Comparison of ENCODE assay signal across 10 mouse cellular contexts in genomic region chr9:109798051-109798450, GRCm38 (mm10). TPM values are rescaled to one million over a fixed set of nuclear protein-coding genes. Genes with fewer than 3 reads are reported as not detected.
DNase-seq lines count a peak whose midpoint lies in the region; ATAC-seq and TF ChIP-seq lines count a peak whose summit lies in the region.
"Had no signal": no experiment of that assay in that cellular context is flagged by ENCODE, and none has a peak within 500 bp of the region (broad histone marks: within the 10 kb centered on the region; RNA-seq: fewer than 3 reads in every experiment).

No protein-coding gene starts in this region.

- WGBS in hindbrain, embryonic 11.5 days, result 100% methylated on average over 1 of the region's 1 CpGs
- 91% methylated on average over 1 of the region's 1 CpGs for WGBS in hindbrain, embryonic 12.5 days

- intact Hi-C loops in left cerebral cortex, postnatal 25 days (cut with DNase I), result no loop called here
- intact Hi-C loops in gastrocnemius, postnatal 36 days (cut with DNase I), result no loop called here

- no peaks in the 10 kb centered on the region for H3K36me3 ChIP-seq in hindbrain, embryonic 11.5 days (ENCODE audit: control insufficient read depth, insufficient read depth, low read length)
- H3K36me3 ChIP-seq in hindbrain, embryonic 12.5 days, result no peaks in the 10 kb centered on the region
- H3K36me3 ChIP-seq in testis, adult 2 months (ENCODE audit: control insufficient read depth, insufficient read depth, low read length), result no peaks in the 10 kb centered on the region
- H3K36me3 ChIP-seq: embryonic facial prominence, embryonic 13.5 days; limb, embryonic 12.5 days had no signal

- peak; percentile 40 for DNase-seq in hindbrain, embryonic 11.5 days (ENCODE audit: low spot score)
- no peak for DNase-seq in testis, postnatal 14 days (ENCODE audit: low spot score)
- peak; percentile 26 for DNase-seq in adrenal gland, postnatal 25 days
- peak; percentile 3 to 11 for DNase-seq in left cerebral cortex, postnatal 25 days (ENCODE audit: low spot score in 2 of 2)
- DNase-seq in gastrocnemius, postnatal 4 days (ENCODE audit: low spot score in 2 of 2), result no peak
- no peak for DNase-seq in gastrocnemius, postnatal 36 days

- peak; percentile 35; the same call in 1 of the 2 replicates for TF ChIP-seq CTCF in testis, adult 2 months (IDR thresholded peaks at IDR 0.05; ENCODE audit: control insufficient read depth, insufficient read depth, insufficient replicate concordance, low read depth, low read length)

- no peak for ATAC-seq in hindbrain, embryonic 11.5 days (ENCODE audit: low FRiP score)
- no peak for ATAC-seq in hindbrain, embryonic 12.5 days (ENCODE audit: low FRiP score)

- H3K27me3 ChIP-seq in hindbrain, embryonic 11.5 days (ENCODE audit: control insufficient read depth, insufficient read depth, low read length), result no peaks in the 10 kb centered on the region
- no peaks in the 10 kb centered on the region for H3K27me3 ChIP-seq in hindbrain, embryonic 12.5 days
- no peaks in the 10 kb centered on the region for H3K27me3 ChIP-seq in testis, adult 2 months (ENCODE audit: control insufficient read depth, insufficient read depth, low read length)
- H3K27me3 ChIP-seq: embryonic facial prominence, embryonic 13.5 days; limb, embryonic 12.5 days had no signal

- no peaks in the 10 kb centered on the region for H3K4me1 ChIP-seq in hindbrain, embryonic 11.5 days (replicated peaks; ENCODE audit: control insufficient read depth, insufficient read depth, low read length)
- H3K4me1 ChIP-seq in hindbrain, embryonic 12.5 days, result no peaks in the 10 kb centered on the region
- no peaks in the 10 kb centered on the region for H3K4me1 ChIP-seq in testis, adult 2 months (ENCODE audit: control insufficient read depth, insufficient read depth, low read length)
- H3K4me1 ChIP-seq: embryonic facial prominence, embryonic 13.5 days; limb, embryonic 12.5 days had no signal

- no peak for TF ChIP-seq POLR2A in testis, adult 2 months (IDR thresholded peaks at IDR 0.05; ENCODE audit: control insufficient read depth, low read depth, low read length)

- no peak overlapping the region for H3K4me2 ChIP-seq in hindbrain, embryonic 11.5 days (replicated peaks; ENCODE audit: low read depth, low read length)
- H3K4me2 ChIP-seq in hindbrain, embryonic 12.5 days (replicated peaks), result no peak overlapping the region
- H3K4me2 ChIP-seq: embryonic facial prominence, embryonic 13.5 days; limb, embryonic 12.5 days had no signal

- H3K4me3 ChIP-seq in hindbrain, embryonic 11.5 days (ENCODE audit: low read depth, low read length), result no peak overlapping the region
- H3K4me3 ChIP-seq in hindbrain, embryonic 12.5 days, result no peak overlapping the region
- H3K4me3 ChIP-seq in testis, adult 2 months (ENCODE audit: control insufficient read depth, low read depth, low read length), result no peak overlapping the region
- H3K4me3 ChIP-seq: embryonic facial prominence, embryonic 13.5 days; limb, embryonic 12.5 days had no signal

- no peak overlapping the region for H3K9ac ChIP-seq in hindbrain, embryonic 11.5 days (ENCODE audit: low read depth, low read length)
- no peak overlapping the region for H3K9ac ChIP-seq in hindbrain, embryonic 12.5 days
- H3K9ac ChIP-seq: embryonic facial prominence, embryonic 13.5 days; limb, embryonic 12.5 days had no signal

- no peak overlapping the region for H3K27ac ChIP-seq in hindbrain, embryonic 11.5 days (ENCODE audit: low read depth, low read length)
- H3K27ac ChIP-seq in hindbrain, embryonic 12.5 days, result no peak overlapping the region
- no peak overlapping the region for H3K27ac ChIP-seq in testis, adult 2 months (ENCODE audit: control insufficient read depth, insufficient read depth, low read depth, low read length)
- H3K27ac ChIP-seq: embryonic facial prominence, embryonic 13.5 days; limb, embryonic 12.5 days had no signal

- H3K9me3 ChIP-seq in hindbrain, embryonic 11.5 days (ENCODE audit: control insufficient read depth, low read length), result no peaks in the 10 kb centered on the region
- H3K9me3 ChIP-seq in hindbrain, embryonic 12.5 days (replicated peaks), result no peaks in the 10 kb centered on the region
- H3K9me3 ChIP-seq: embryonic facial prominence, embryonic 13.5 days; limb, embryonic 12.5 days had no signal

RNA-seq across cellular contexts. Expression of gene Fbxw27, which starts 7.6 kb away (rescaled TPM):
- not detected in 2 replicates for polyA plus RNA-seq in hindbrain, embryonic 11.5 days (2014; fragmentation: Nextera tagmentation; extraction: Ambion mirVana)
- polyA plus RNA-seq in hindbrain, embryonic 12.5 days (2016; fragmentation: Nextera tagmentation; extraction: Ambion mirVana), result not detected in 2 replicates
- polyA plus RNA-seq in testis, adult 2 months (2012; rRNA removed), result 28.1 and 37.2 TPM in 2 replicates
- not detected in 2 replicates for total RNA-seq in adrenal gland, postnatal 25 days (2021)
- total RNA-seq in left cerebral cortex, postnatal 25 days (2021), result not detected
- not detected for total RNA-seq in gastrocnemius, postnatal 4 days (2021)
- not detected for total RNA-seq in gastrocnemius, postnatal 36 days (2021)
- polyA plus RNA-seq: embryonic facial prominence, embryonic 13.5 days; limb, embryonic 12.5 days had no signal

RNA-seq across cellular contexts. Expression of gene Spink8, which starts 14.0 kb away (rescaled TPM):
- polyA plus RNA-seq in hindbrain, embryonic 11.5 days (2014; fragmentation: Nextera tagmentation; extraction: Ambion mirVana), result not detected in 2 replicates
- polyA plus RNA-seq in hindbrain, embryonic 12.5 days (2016; fragmentation: Nextera tagmentation; extraction: Ambion mirVana), result not detected in 2 replicates
- 0.58 and 286 TPM in 2 replicates for polyA plus RNA-seq in testis, adult 2 months (2012; rRNA removed)
- total RNA-seq in adrenal gland, postnatal 25 days (2021), result 15.5 and 18.3 TPM in 2 replicates
- 1 to 10 TPM; 1.8 to 2.8 TPM for total RNA-seq in left cerebral cortex, postnatal 25 days (2021)
- total RNA-seq in gastrocnemius, postnatal 4 days (2021), result not detected
- not detected for total RNA-seq in gastrocnemius, postnatal 36 days (2021)
- polyA plus RNA-seq: embryonic facial prominence, embryonic 13.5 days; limb, embryonic 12.5 days had no signal

RNA-seq across cellular contexts. Expression of gene Nme6, which starts 34.5 kb away (rescaled TPM):
- 89.2 and 90.6 TPM in 2 replicates for polyA plus RNA-seq in hindbrain, embryonic 11.5 days (2014; fragmentation: Nextera tagmentation; extraction: Ambion mirVana)
- 60.4 and 68.7 TPM in 2 replicates for polyA plus RNA-seq in hindbrain, embryonic 12.5 days (2016; fragmentation: Nextera tagmentation; extraction: Ambion mirVana)
- polyA plus RNA-seq in testis, adult 2 months (2012; rRNA removed), result 159 and 176 TPM in 2 replicates
- 23.1 and 32.1 TPM in 2 replicates for total RNA-seq in adrenal gland, postnatal 25 days (2021)
- 1 to 10 TPM; 7.3 to 7.7 TPM for total RNA-seq in left cerebral cortex, postnatal 25 days (2021)
- 10 to 100 TPM; 24.2 to 30.3 TPM for total RNA-seq in gastrocnemius, postnatal 4 days (2021)
- 10 to 100 TPM; 25.2 to 29.4 TPM for total RNA-seq in gastrocnemius, postnatal 36 days (2021)

RNA-seq across cellular contexts. Expression of gene Camp, which starts 51.4 kb away (rescaled TPM):
- 0.28 and 0.31 TPM in 2 replicates for polyA plus RNA-seq in hindbrain, embryonic 11.5 days (2014; fragmentation: Nextera tagmentation; extraction: Ambion mirVana)
- polyA plus RNA-seq in hindbrain, embryonic 12.5 days (2016; fragmentation: Nextera tagmentation; extraction: Ambion mirVana), result 1.9 and 2.0 TPM in 2 replicates
- not detected in 2 replicates for polyA plus RNA-seq in testis, adult 2 months (2012; rRNA removed)
- total RNA-seq in adrenal gland, postnatal 25 days (2021), result not detected in 2 replicates
- total RNA-seq in left cerebral cortex, postnatal 25 days (2021), result not detected
- 1 to 10 TPM in 1 of 2 experiments, under 1 TPM in 1; 0.39 to 1.4 TPM for total RNA-seq in gastrocnemius, postnatal 4 days (2021)
- total RNA-seq in gastrocnemius, postnatal 36 days (2021), result not detected

RNA-seq across cellular contexts. Expression of gene Fbxw26, which starts 52.2 kb away (rescaled TPM):
- not detected in 2 replicates for polyA plus RNA-seq in hindbrain, embryonic 11.5 days (2014; fragmentation: Nextera tagmentation; extraction: Ambion mirVana)
- not detected in 2 replicates for polyA plus RNA-seq in hindbrain, embryonic 12.5 days (2016; fragmentation: Nextera tagmentation; extraction: Ambion mirVana)
- 0.56 and 0.77 TPM in 2 replicates for polyA plus RNA-seq in testis, adult 2 months (2012; rRNA removed)
- total RNA-seq in adrenal gland, postnatal 25 days (2021), result not detected in 2 replicates
- not detected for total RNA-seq in left cerebral cortex, postnatal 25 days (2021)
- not detected for total RNA-seq in gastrocnemius, postnatal 4 days (2021)
- not detected for total RNA-seq in gastrocnemius, postnatal 36 days (2021)
- polyA plus RNA-seq: embryonic facial prominence, embryonic 13.5 days; limb, embryonic 12.5 days had no signal

Comparison
In these comparisons a context has a peak if more than half of its experiments do, and no peak if none do; other contexts are left out.
1. DNase-seq: peak in hindbrain, embryonic 11.5 days (single experiment), adrenal gland, postnatal 25 days (single experiment) and left cerebral cortex, postnatal 25 days (2 of 2); none in testis, postnatal 14 days (single experiment), gastrocnemius, postnatal 4 days (0 of 2) and gastrocnemius, postnatal 36 days (0 of 2).